Mouse (Mus musculus) activated CD4-positive, CD25-positive, alpha-beta regulatory T cell, adult 4 months (primary cell): ENCODE results near the gene Inha. TPM values are rescaled to one million over a fixed set of nuclear protein-coding genes. Genes with fewer than 3 reads are reported as not detected.

Experiments used
- ATAC-seq: one replicate; pipeline ENCODE4 v1.8.0; 2017
- polyA plus RNA-seq, 2 experiments: library from polyadenylated mRNA; unstranded; fragments of 100-300 nt; shearing (Covaris generic); gene quantifications; one replicate each; pipeline ENCODE4 v1.2.1; 2017

Gene Inha
- polyA plus RNA-seq, 2 experiments from 2014 or later: not detected

- no peak for ATAC-seq
Observed at GRCm38 (mm10) chr1:75558388-75559178, 51.7 kb downstream of the Inha start.

- ATAC-seq: peak; percentile 79
Observed at GRCm38 (mm10) chr1:75559212-75559925, 52.5 kb downstream of the Inha start.

Other genes starting within 250 kb of the Inha start
- gene Ptprn, start 242.6 kb upstream of the Inha start, polyA plus RNA-seq: under 1 TPM; 0.37 to 0.47 TPM
- gene Resp18, start 228.7 kb upstream of the Inha start, polyA plus RNA-seq: not detected
- 10 to 100 TPM; 57.0 to 64.9 TPM for gene Dnpep, start 189.1 kb upstream of the Inha start, polyA plus RNA-seq
- not detected for gene Des, start 146.7 kb upstream of the Inha start, polyA plus RNA-seq
- not detected for gene Speg, start 131.8 kb upstream of the Inha start, polyA plus RNA-seq
- 10 to 100 TPM; 43.8 to 51.5 TPM for gene Gmppa, start 71.1 kb upstream of the Inha start, polyA plus RNA-seq
- gene Asic4, start 56.6 kb upstream of the Inha start, polyA plus RNA-seq: not detected
- 1 to 10 TPM; 4.0 to 5.3 TPM for gene Chpf, start 27.8 kb upstream of the Inha start, polyA plus RNA-seq
- gene Tmem198, start 27.5 kb upstream of the Inha start, polyA plus RNA-seq: under 1 TPM in 1 of 2 experiments, not detected in 1; 0.40 TPM
- not detected for gene Obsl1, start 625 bp upstream of the Inha start, polyA plus RNA-seq
- 1 to 10 TPM; 7.7 to 9.4 TPM for gene Stk11ip, start 14.5 kb downstream of the Inha start, polyA plus RNA-seq
- under 1 TPM in 1 of 2 experiments, not detected in 1; 0.07 TPM for gene Slc4a3, start 39.2 kb downstream of the Inha start, polyA plus RNA-seq